In the genomic region with DNA sequence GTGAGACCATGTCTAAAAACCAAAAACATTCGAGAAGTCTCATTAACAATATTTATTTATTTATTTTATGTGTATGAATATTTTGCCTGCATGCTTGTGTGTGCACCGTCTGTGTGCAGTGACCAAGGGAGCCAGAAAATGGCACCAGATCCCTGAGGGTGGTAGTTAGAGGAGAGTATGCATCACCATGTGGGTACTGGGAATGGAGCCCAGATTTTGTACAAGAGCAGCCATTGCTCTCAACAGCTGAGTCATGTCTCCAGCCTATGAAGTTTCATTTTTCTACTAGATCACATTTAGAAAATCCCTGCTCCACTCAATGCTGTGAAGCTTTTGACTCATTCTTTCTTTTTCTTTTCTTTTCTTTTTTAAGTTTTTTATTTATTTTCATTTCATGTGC, we compare ENCODE assay signal across 20 mouse cellular contexts. TPM values are rescaled to one million over a fixed set of nuclear protein-coding genes. Genes with fewer than 3 reads are reported as not detected.
DNase-seq lines count a peak whose midpoint lies in the region; ATAC-seq lines count a peak whose summit lies in the region.
"Had no signal": no experiment of that assay in that cellular context is flagged by ENCODE, and none has a peak within 500 bp of the region (broad histone marks: within the 10 kb centered on the region; RNA-seq: fewer than 3 reads in every experiment).

No protein-coding gene starts in this region.

- DNase-seq in cerebellum, postnatal 10 days, result peak; percentile 44 to 46
- DNase-seq in cerebellum, adult 8-10 months, result no peak
- DNase-seq in layer of hippocampus, adult 8-10 months (ENCODE audit: low spot score in 2 of 2), result peak; percentile 30 to 33
- DNase-seq in layer of hippocampus, adult 9-10 months (ENCODE audit: low spot score), result no peak
- DNase-seq in 3T3-L1 (ENCODE audit: low read depth, low spot score), result peak; percentile 83
- peak; percentile 54 for DNase-seq in layer of hippocampus, adult 9-11 months
- DNase-seq in spleen, postnatal 36 days (ENCODE audit: low spot score in 2 of 2), result no peak
- DNase-seq: adrenal gland, adult 8-10 months; B cell, adult 2 months; heart, adult 18-20 months; kidney, postnatal 10 days; liver, postnatal 0 days; retina, postnatal 1 day; thymus, adult 2 months had no signal

- 75% methylated on average over 2 of the region's 2 CpGs for WGBS in hindbrain, embryonic 16.5 days

- no peaks in the 10 kb centered on the region for H3K4me1 ChIP-seq in hindbrain, embryonic 16.5 days (ENCODE audit: control insufficient read depth, insufficient read depth, low read depth, low read length)
- H3K4me1 ChIP-seq: hindbrain, embryonic 12.5 days; limb, embryonic 15.5 days; midbrain, embryonic 13.5 days had no signal

- H3K9ac ChIP-seq in hindbrain, embryonic 16.5 days (ENCODE audit: low read depth, low read length), result no peak overlapping the region
- H3K9ac ChIP-seq: hindbrain, embryonic 12.5 days; limb, embryonic 15.5 days; liver, postnatal 0 days; midbrain, embryonic 13.5 days had no signal

- H3K36me3 ChIP-seq in hindbrain, embryonic 16.5 days (ENCODE audit: control insufficient read depth, insufficient read depth, low read length), result no peaks in the 10 kb centered on the region
- H3K36me3 ChIP-seq: hindbrain, embryonic 12.5 days; limb, embryonic 15.5 days; midbrain, embryonic 13.5 days had no signal

- H3K27me3 ChIP-seq in hindbrain, embryonic 16.5 days (replicated peaks; ENCODE audit: control insufficient read depth, insufficient read depth, low read length), result no peaks in the 10 kb centered on the region
- H3K27me3 ChIP-seq: hindbrain, embryonic 12.5 days; limb, embryonic 15.5 days; midbrain, embryonic 13.5 days had no signal

- no peak overlapping the region for H3K4me3 ChIP-seq in hindbrain, embryonic 16.5 days (ENCODE audit: low read length)
- H3K4me3 ChIP-seq: hindbrain, embryonic 12.5 days; limb, embryonic 15.5 days; midbrain, embryonic 13.5 days; myocyte had no signal

- ATAC-seq in hindbrain, embryonic 16.5 days, result no peak
- ATAC-seq: intestine, postnatal 0 days; liver, postnatal 0 days; midbrain, embryonic 13.5 days had no signal

- H3K27ac ChIP-seq in hindbrain, embryonic 16.5 days (ENCODE audit: low read depth, low read length), result no peak overlapping the region
- H3K27ac ChIP-seq: hindbrain, embryonic 12.5 days; limb, embryonic 15.5 days; midbrain, embryonic 13.5 days had no signal

- no peak overlapping the region for H3K4me2 ChIP-seq in hindbrain, embryonic 16.5 days (ENCODE audit: low read length)
- H3K4me2 ChIP-seq: hindbrain, embryonic 12.5 days; limb, embryonic 15.5 days; midbrain, embryonic 13.5 days had no signal

- no peaks in the 10 kb centered on the region for H3K9me3 ChIP-seq in hindbrain, embryonic 16.5 days (ENCODE audit: control insufficient read depth, low read length)
- H3K9me3 ChIP-seq: hindbrain, embryonic 12.5 days; limb, embryonic 15.5 days; midbrain, embryonic 13.5 days had no signal

RNA-seq across cellular contexts. Expression of gene Atp1a1, which starts 23.8 kb away (rescaled TPM):
- total RNA-seq in layer of hippocampus, adult 8-10 months (2022), result 100 to 1,000 TPM; 480 to 507 (median 482) TPM
- polyA plus RNA-seq in hindbrain, embryonic 16.5 days (2015; fragmentation: Nextera tagmentation; extraction: Ambion mirVana), result 67.5 and 74.9 TPM in 2 replicates

Comparison
In these comparisons a context has a peak if more than half of its experiments do, and no peak if none do; other contexts are left out.
1. DNase-seq: peak in cerebellum, postnatal 10 days (2 of 2), layer of hippocampus, adult 8-10 months (2 of 2), 3T3-L1 (single experiment) and layer of hippocampus, adult 9-11 months (single experiment); none in cerebellum, adult 8-10 months (single experiment), layer of hippocampus, adult 9-10 months (single experiment) and spleen, postnatal 36 days (0 of 2).